Mouse (Mus musculus) liver, embryonic 13.5 days (tissue): ENCODE measurements around the gene Rbm33. TPM values are rescaled to one million over a fixed set of nuclear protein-coding genes. Genes with fewer than 3 reads are reported as not detected.

ENCODE experiments used
- ATAC-seq: fragments of 200-750 bp; cut with Nextera tagmentation; 2 replicates; pipeline ENCODE4 v1.8.0; 2017; ENCODE audit warnings: low read depth, mild to moderate bottlenecking, moderate number of reproducible peaks, moderate library complexity
- DNase-seq: peaks from one replicate; pipeline ENCODE4 v3.0.0; 2022
- H3K27ac ChIP-seq: fragments of 300-500 bp; sonication (generic); 2 replicates; pipeline ENCODE4 v1.5.1; 2015; ENCODE audit warnings: moderate library complexity, mild to moderate bottlenecking, inconsistent platforms
- H3K27me3 ChIP-seq: fragments of 300-500 bp; sonication (generic); 2 replicates; pipeline ENCODE4 v1.6.1; 2015; ENCODE audit warnings: mild to moderate bottlenecking, inconsistent platforms
- H3K36me3 ChIP-seq: fragments of 300-500 bp; sonication (generic); 2 replicates; pipeline ENCODE4 v1.6.1; 2015; ENCODE audit warnings: mild to moderate bottlenecking, inconsistent platforms
- H3K4me1 ChIP-seq: fragments of 300-500 bp; sonication (generic); replicated peaks from 2 replicates; pipeline ENCODE4 v1.6.1; 2015; ENCODE audit warnings: inconsistent platforms
- H3K4me2 ChIP-seq: fragments of 300-500 bp; sonication (generic); 2 replicates; pipeline ENCODE4 v1.6.1; 2015; ENCODE audit warnings: inconsistent platforms, mild to moderate bottlenecking, moderate library complexity
- H3K4me3 ChIP-seq: fragments of 300-500 bp; sonication (generic); replicated peaks from 2 replicates; pipeline ENCODE4 v1.5.1; 2015; ENCODE audit warnings: mild to moderate bottlenecking, inconsistent platforms
- H3K9ac ChIP-seq: fragments of 300-500 bp; sonication (generic); 2 replicates; pipeline ENCODE4 v1.6.1; 2015; ENCODE audit warnings: mild to moderate bottlenecking, inconsistent platforms
- H3K9me3 ChIP-seq: fragments of 300-500 bp; sonication (generic); replicated peaks from 2 replicates; pipeline ENCODE4 v1.6.1; 2016; ENCODE audit warnings: inconsistent platforms
- WGBS: fragments of 180-500 bp; shearing (Covaris S2); methylation state at CpG from one replicate; pipeline ENCODE4 v1.1.7; 2015; ENCODE audit not compliant: insufficient replicate concordance; 5-methylcytosine and 5-hydroxymethylcytosine counted together
- polyA plus RNA-seq: library from polyadenylated mRNA; unstranded; fragments of >200 nt; fragmentation: Nextera tagmentation; extraction: Ambion mirVana; gene quantifications from 2 replicates; pipeline ENCODE4 v1.2.1, GENCODE M21; 2015

Gene Rbm33
- polyA plus RNA-seq, 1 experiment from 2014 or later, result 5.7 TPM

DNA sequence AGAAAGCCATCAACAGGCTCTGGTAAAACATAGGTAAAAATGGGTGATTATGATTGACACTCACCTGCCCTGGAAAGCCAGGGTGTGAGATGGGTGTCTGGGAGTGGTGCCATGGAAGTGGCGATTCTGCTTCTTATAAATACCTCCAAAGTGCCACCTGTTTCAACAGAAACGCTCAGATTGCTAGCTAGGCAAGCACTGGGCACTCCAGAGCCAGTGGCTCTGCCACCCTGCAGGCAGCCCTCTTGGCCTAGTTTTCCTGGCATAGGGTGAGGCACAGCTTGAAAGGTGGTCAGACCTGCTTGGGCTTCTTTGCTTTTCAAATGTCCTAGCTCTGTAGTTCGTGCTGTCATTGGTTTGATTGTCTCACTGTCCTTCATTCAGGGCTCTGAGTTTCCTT, 97.2 kb downstream of the Rbm33 start:
- H3K4me1 ChIP-seq, result no peaks in the 10 kb centered on the region
- 79% methylated on average over 3 of the region's 3 CpGs for WGBS
- DNase-seq, result no peak
- H3K9ac ChIP-seq, result no peak overlapping the region
- H3K27ac ChIP-seq, result no peak overlapping the region
- no peaks in the 10 kb centered on the region for H3K27me3 ChIP-seq
- H3K4me2 ChIP-seq, result no peak overlapping the region
- no peaks in the 10 kb centered on the region for H3K9me3 ChIP-seq
- no peak overlapping the region for H3K4me3 ChIP-seq
- no peak for ATAC-seq
- H3K36me3 ChIP-seq, result peaks cover 84% of the 10 kb centered on the region

DNA sequence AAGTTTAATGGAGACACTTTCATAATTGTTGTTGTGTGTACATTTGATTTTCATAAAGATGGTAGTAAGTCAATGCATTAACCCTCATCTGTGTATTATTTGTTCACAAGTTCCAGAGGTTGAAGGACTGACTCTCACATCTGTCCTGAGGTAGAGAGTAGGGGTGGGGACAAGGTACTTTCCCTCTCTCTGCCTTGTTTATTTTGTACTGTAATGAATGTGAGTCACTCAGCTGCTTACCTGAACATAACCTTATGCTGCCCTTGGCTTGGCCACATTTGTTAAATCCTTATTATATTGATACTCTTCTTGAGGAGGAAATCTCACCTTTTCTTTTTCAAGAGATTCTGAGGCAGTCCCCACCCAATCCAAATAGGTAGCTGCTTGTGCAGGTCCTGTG, 99.1 kb downstream of the Rbm33 start:
- H3K9ac ChIP-seq, result no peak overlapping the region
- DNase-seq, result no peak
- no peak for ATAC-seq
- H3K27me3 ChIP-seq, result no peaks in the 10 kb centered on the region
- no peak overlapping the region for H3K4me3 ChIP-seq
- H3K36me3 ChIP-seq, result peaks cover 79% of the 10 kb centered on the region
- no peak overlapping the region for H3K4me2 ChIP-seq
- H3K9me3 ChIP-seq, result no peaks in the 10 kb centered on the region
- no peaks in the 10 kb centered on the region for H3K4me1 ChIP-seq
- H3K27ac ChIP-seq, result no peak overlapping the region

DNA sequence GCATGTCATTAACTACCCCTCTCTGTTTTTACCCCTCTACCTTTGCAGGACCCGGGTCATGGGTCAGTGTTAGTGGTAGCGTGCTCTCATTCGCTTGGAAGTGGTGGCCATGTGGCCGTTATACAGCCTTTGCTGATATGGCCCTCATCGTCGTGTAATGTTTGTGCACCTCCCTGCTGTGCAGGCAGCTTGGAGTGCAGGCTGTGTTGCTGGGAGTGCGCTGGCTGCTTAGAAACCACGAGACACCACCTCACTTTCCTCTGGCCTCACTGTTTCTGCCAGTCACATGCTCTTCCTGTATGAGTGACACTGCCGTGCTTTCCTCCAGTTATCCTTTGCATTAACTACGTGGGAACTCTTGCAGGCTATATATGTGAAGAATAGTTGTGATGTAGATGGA, 101.8 kb downstream of the Rbm33 start:
- DNase-seq (no peak), ATAC-seq (no peak)
- H3K9ac ChIP-seq, result no peak overlapping the region
- H3K36me3 ChIP-seq, result peaks cover 53% of the 10 kb centered on the region
- WGBS, result 78% methylated on average over 10 of the region's 10 CpGs
- H3K27me3 ChIP-seq, result no peaks in the 10 kb centered on the region
- no peak overlapping the region for H3K4me3 ChIP-seq
- no peaks in the 10 kb centered on the region for H3K9me3 ChIP-seq
- no peak overlapping the region for H3K27ac ChIP-seq
- H3K4me1 ChIP-seq, result no peaks in the 10 kb centered on the region
- H3K4me2 ChIP-seq, result no peak overlapping the region

DNA sequence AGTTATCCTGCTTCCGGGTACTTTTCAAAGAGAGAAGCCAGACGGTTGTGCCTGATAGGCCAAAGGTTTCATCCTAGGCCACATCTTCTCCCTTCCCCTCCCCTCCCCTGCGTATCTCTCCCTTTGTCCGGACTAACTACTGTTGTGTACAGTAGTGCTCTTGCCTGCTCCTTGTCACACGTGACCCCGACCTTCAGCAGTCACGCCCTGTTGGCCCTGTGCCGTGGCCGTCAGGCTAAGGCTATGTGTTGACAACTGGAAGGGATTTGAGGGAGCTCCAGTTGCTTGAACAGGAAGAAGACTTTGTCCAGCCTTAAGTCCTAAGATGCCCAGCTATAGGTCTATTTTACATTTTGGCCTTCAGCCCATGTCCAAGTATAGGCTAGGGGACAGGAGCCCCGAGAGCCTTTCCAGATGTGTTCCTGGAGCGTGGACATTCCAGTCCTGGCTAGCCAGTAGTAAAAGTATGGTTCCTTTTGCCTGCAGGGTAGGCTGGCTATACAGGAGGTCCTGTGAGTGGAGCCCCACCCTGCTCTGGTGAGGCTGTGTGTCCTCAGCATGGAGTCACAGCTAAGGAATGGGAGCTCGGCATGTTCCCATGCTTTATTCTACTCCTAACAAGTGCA, 102.8 kb downstream of the Rbm33 start:
- no peak overlapping the region for H3K27ac ChIP-seq
- no peak overlapping the region for H3K4me3 ChIP-seq
- no peak for ATAC-seq
- no peak for DNase-seq
- H3K27me3 ChIP-seq, result no peaks in the 10 kb centered on the region
- peaks cover 43% of the 10 kb centered on the region for H3K36me3 ChIP-seq
- H3K9ac ChIP-seq, result no peak overlapping the region
- no peaks in the 10 kb centered on the region for H3K4me1 ChIP-seq
- 87% methylated on average over 12 of the region's 12 CpGs for WGBS
- H3K9me3 ChIP-seq, result no peaks in the 10 kb centered on the region
- no peak overlapping the region for H3K4me2 ChIP-seq

DNA sequence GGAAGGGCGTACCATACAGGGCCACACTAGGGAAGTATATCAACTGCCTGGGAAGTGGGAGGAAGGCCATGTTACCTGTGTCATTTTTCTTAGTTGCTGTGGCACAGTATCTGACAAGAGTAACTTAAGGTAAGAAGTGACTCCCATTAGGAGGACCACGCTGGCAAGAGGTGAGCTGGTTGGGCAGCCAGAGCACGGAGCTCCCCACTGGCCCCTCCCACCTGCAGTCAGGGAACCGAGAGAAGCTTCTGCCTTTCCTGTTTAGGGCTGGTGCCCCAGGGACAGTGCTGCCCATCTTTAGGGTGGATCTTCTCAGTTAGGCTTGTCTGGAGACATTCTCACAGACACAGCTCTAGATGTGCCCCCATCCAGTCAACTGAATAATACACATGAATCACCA, 106.9 kb downstream of the Rbm33 start:
- DNase-seq (no peak), ATAC-seq (no peak)
- no peaks in the 10 kb centered on the region for H3K27me3 ChIP-seq
- no peak overlapping the region for H3K4me2 ChIP-seq
- H3K27ac ChIP-seq, result no peak overlapping the region
- H3K9ac ChIP-seq, result no peak overlapping the region
- 54% methylated on average over 4 of the region's 4 CpGs for WGBS
- no peak overlapping the region for H3K4me3 ChIP-seq
- no peaks in the 10 kb centered on the region for H3K9me3 ChIP-seq
- no peaks in the 10 kb centered on the region for H3K4me1 ChIP-seq
- H3K36me3 ChIP-seq, result peaks cover 15% of the 10 kb centered on the region

DNA sequence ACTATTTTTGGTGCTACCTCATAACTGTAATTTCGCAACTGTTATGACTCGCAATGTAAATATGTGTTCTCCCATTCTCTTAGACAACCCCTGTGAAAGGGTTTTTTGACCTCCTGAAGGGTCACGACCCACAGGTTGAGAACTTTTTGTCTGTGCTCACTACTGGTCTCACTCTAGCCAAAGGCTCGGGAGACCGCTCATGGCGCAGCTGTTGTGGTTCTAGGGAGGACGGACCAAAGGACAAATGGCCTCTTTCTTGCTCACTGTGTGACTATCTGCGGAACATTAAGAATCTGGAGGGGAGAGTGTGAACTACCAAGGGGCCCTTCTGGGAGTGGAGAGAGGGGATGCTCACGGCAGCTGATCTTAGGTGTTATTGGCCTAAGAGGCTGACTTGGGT, 109.0 kb downstream of the Rbm33 start:
- Histone ChIP-seq H3K4me1 (no peaks in the 10 kb centered on the region), H3K4me3 (no peak overlapping the region), H3K4me2 (no peak overlapping the region), H3K36me3 (no peaks in the 10 kb centered on the region), H3K27ac (no peak overlapping the region), H3K27me3 (no peaks in the 10 kb centered on the region), H3K9ac (no peak overlapping the region), H3K9me3 (no peaks in the 10 kb centered on the region)
- no peak for DNase-seq
- no peak for ATAC-seq
- 77% methylated on average over 9 of the region's 9 CpGs for WGBS

DNA sequence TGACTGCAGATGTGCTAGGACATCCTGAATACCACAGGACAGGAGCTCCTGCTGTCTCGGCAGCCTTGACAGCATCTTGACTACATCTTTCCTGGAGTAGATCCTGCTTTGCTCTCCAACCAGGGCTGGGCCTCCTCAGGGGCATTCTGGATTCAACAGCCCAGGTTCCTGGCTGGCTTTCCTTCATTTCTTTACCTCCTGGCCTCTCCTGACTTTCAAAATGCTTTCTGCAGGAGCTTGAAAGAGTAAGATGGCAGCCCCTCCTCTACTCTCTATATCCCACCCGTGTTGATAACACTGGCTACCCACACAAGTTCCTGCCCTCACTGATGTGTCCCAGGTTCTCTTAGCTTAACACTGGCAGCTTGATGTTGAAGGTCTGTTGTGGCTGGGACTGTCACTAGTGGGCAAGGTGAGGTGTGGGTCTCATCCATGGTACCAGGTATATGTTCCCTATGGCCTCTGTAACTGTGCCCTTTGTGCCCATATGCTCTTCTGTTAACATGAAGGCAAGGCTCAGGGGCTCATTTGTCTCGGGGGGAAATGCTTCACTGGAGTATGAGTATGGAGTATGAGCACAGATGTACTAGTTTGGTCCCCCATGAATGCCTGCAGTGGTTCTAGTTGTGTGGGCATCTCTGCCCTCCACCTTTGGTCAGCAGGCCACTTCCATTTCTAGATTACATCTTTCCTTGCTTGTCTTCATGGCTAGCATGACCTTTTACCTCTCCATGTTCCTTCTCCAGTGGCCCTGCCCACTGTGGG, 133.4 kb downstream of the Rbm33 start:
- no peak for ATAC-seq
- H3K9ac ChIP-seq, result no peak overlapping the region
- no peaks in the 10 kb centered on the region for H3K4me1 ChIP-seq
- H3K27me3 ChIP-seq, result 0 out of 2 replicates have a peak, but pooled peaks cover 11% of the 10 kb centered on the region
- 33% methylated on average over 3 of the region's 3 CpGs for WGBS
- H3K27ac ChIP-seq, result no peak overlapping the region
- no peaks in the 10 kb centered on the region for H3K36me3 ChIP-seq
- H3K4me3 ChIP-seq, result no peak overlapping the region
- H3K4me2 ChIP-seq, result no peak overlapping the region
- DNase-seq, result no peak
- H3K9me3 ChIP-seq, result no peaks in the 10 kb centered on the region

DNA sequence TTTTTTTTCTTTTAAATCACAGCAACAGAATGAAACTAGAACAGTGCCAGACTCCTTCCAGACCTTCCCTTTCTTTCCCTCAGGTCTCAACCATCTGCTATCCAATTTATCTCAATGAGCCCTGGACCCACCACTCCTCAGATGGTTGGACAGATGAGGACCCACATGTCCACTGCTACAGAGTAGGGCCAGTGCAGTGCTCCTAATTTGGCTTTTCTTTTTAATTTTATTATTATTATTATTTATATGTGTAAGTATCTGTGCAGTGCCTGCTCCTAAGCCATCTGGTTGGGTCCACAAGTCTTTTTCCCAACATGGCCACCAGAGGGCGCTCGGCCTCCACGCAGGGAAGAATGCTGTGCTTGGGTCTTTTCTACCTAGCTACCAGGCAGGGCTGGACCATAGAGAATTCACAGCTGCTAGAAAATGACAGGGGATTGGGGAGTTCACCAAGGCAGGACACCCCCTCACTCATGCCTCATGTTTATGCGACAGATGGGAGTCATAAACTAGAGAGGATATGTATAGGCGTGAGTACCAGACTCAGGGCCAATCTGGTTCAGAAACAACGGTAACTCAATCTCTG, 134.2 kb downstream of the Rbm33 start:
- no peaks in the 10 kb centered on the region for H3K9me3 ChIP-seq
- H3K4me2 ChIP-seq, result no peak overlapping the region
- ATAC-seq (no peak; the same call in 1 of the 2 replicates), DNase-seq (peak; percentile 39)
- no peak overlapping the region for H3K4me3 ChIP-seq
- no peak overlapping the region for H3K27ac ChIP-seq
- no peaks in the 10 kb centered on the region for H3K36me3 ChIP-seq
- H3K27me3 ChIP-seq, result peaks cover 19% of the 10 kb centered on the region
- H3K4me1 ChIP-seq, result no peaks in the 10 kb centered on the region
- H3K9ac ChIP-seq, result no peak overlapping the region
- WGBS, result 32% methylated on average over 6 of the region's 6 CpGs

DNA sequence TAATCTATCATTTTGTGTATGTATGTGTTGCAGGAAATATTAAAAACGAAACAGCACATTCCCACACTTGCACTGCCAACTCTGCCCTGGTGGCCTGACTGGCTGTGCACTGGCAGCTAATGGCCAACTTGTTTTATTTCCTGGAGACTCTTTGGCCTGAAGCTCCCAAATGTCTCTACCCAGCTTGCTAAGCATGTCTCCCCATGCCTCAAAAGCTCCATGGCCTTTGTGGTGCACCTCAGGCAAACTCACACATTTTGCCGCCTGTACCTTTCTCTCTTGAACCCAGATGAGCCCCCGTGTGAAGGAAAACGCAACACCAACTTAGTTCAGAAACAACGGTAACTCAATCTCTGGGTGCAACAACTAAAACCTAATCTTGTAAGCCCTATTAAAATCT, 136.2 kb downstream of the Rbm33 start:
- WGBS, result 59% methylated on average over 5 of the region's 5 CpGs
- Histone ChIP-seq H3K27ac (no peak overlapping the region), H3K9ac (no peak overlapping the region), H3K4me1 (peaks cover 3% of the 10 kb centered on the region; the same call in 1 of the 2 replicates), H3K9me3 (no peaks in the 10 kb centered on the region), H3K4me3 (no peak overlapping the region), H3K4me2 (no peak overlapping the region), H3K36me3 (no peaks in the 10 kb centered on the region), H3K27me3 (peaks cover 37% of the 10 kb centered on the region)
- DNase-seq (no peak), ATAC-seq (no peak)

DNA sequence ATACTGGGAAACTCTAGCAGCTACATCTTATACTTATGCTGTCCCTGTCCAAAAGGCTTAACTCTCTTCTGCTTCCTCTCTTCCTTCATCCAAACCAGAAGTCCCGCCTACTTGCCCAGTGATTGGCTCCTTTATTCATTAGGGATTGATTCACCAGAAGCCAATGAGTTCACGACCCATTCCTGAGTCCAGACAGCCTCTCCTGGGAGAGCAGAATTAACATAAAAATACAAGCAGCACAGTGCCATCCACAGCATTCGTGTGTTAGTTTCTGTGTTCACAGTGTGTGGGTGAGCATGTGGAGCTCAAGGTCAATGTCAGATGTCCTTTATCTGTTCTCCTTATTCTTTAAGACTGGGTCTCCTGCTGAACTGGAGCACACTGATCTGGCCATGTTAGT, 136.6 kb downstream of the Rbm33 start:
- WGBS, result 26% methylated on average over 3 of the region's 3 CpGs
- Histone ChIP-seq H3K9ac (no peak overlapping the region), H3K4me3 (no peak overlapping the region), H3K4me2 (no peak overlapping the region), H3K4me1 (peaks cover 3% of the 10 kb centered on the region; the same call in 1 of the 2 replicates), H3K27ac (no peak overlapping the region), H3K27me3 (peaks cover 41% of the 10 kb centered on the region), H3K36me3 (no peaks in the 10 kb centered on the region), H3K9me3 (no peaks in the 10 kb centered on the region)
- DNase-seq, result no peak
- no peak for ATAC-seq

DNA sequence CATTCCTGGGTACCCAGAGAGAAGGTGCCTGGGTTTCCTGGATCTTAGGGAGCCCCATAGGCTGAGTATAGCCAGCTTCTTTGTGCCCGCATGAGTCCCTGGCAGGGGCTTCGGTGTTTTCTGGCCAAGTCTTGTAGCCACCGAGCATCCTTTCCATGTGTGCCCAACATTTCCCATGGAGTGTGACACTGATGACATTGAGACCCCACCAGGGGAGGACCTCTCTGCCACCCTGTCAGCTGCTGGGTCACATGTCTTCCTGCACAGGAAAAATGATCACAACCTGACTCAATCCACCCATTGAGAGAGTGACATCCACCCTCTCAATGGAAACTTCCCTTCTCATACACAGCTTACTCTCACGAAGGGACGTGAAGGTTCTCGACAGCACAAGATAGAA, 137.6 kb downstream of the Rbm33 start:
- Histone ChIP-seq H3K36me3 (no peaks in the 10 kb centered on the region), H3K4me2 (no peak overlapping the region), H3K4me3 (no peak overlapping the region), H3K27ac (no peak overlapping the region), H3K27me3 (peaks cover 52% of the 10 kb centered on the region), H3K9ac (no peak overlapping the region), H3K9me3 (no peaks in the 10 kb centered on the region), H3K4me1 (peaks cover 3% of the 10 kb centered on the region; the same call in 1 of the 2 replicates)
- ATAC-seq (no peak), DNase-seq (no peak)
- 67% methylated on average over 6 of the region's 6 CpGs for WGBS

DNA sequence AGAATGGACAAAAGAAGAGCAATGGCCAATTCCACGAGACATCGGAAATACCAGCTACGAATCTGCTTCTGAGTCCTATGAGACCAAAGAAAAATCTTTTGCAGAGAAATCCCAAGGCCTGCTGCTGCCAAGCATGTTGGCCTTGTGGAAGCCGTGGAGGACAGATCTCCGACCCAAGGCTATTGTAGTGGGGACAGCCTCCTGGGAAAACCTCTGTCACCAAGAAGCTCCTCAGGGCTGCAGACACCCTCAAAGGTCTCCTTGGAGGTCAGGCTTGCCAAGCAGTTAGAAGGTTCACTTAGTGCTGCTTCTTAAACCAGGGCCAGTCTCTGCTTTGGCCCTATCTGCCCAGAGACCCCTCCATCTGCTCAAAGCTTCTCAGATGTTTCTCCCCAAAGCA, 138.8 kb downstream of the Rbm33 start:
- Histone ChIP-seq H3K4me1 (peaks cover 3% of the 10 kb centered on the region; the same call in 1 of the 2 replicates), H3K4me2 (no peak overlapping the region), H3K9ac (no peak overlapping the region), H3K36me3 (no peaks in the 10 kb centered on the region), H3K9me3 (no peaks in the 10 kb centered on the region), H3K27me3 (peaks cover 61% of the 10 kb centered on the region), H3K4me3 (no peak overlapping the region), H3K27ac (no peak overlapping the region)
- ATAC-seq, result no peak
- WGBS, result 64% methylated on average over 5 of the region's 5 CpGs
- no peak for DNase-seq
